In the genomic region with DNA sequence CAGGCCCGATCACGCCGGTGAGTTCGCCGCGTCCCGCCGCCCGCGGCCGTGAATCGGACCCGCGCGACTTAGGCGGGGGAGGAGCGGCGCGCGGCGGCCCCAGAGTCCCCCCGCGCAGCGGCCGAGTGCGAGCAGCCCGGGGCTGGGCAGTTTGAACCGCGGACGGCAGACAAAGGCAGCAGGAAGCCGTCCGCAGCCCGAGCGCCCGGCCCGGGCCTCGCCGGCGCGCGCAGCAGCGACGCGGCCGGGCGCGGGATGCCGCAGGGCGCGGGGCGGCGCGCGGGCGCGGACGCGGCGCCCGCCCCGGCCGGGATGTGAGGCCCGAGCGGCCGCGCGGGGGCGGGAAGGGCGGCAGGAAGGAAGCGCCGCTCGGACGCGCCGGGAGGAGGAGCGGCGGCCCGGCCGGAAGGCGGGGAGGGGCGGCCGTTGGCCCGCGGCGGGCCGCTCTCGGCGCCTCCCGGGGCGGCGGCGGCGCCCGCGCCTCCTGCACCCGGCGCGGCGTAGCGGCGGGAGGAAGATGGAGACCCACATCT, we compare ENCODE assay signal across 8 mouse cellular contexts. TPM values are rescaled to one million over a fixed set of nuclear protein-coding genes. Genes with fewer than 3 reads are reported as not detected.
DNase-seq lines count a peak whose midpoint lies in the region; ATAC-seq and TF ChIP-seq lines count a peak whose summit lies in the region.

A gene (plus strand): TSS at position 326 of the 533 bp plus-strand sequence.

- in situ Hi-C loops in ES-E14 (cut with MboI; ENCODE audit: low sequenced_read_pairs in 2 of 2, unreplicated experiment in 2 of 2): loop anchor here (25.0 kb wide), 2 partner anchors 433 to 708 kb away; a partner anchor contains a TSS

- WGBS in heart, postnatal 0 days: under 1% methylated on average over 88 of the region's 101 CpGs
- under 1% methylated on average over 80 of the region's 101 CpGs for WGBS in lung, embryonic 16.5 days
- under 1% methylated on average over 91 of the region's 101 CpGs for WGBS in stomach, embryonic 16.5 days

- ATAC-seq in erythroblast, adult 5-6 weeks (replicated peaks; ENCODE audit: low FRiP score, poor library complexity, severe bottlenecking): peak; percentile 70
- ATAC-seq in heart, postnatal 0 days (ENCODE audit: insufficient read depth, low read depth): peak; percentile 82
- peak; percentile 87 for ATAC-seq in lung, embryonic 16.5 days (ENCODE audit: low read depth)
- ATAC-seq in stomach, embryonic 16.5 days (ENCODE audit: insufficient read depth, low FRiP score): peak; percentile 87

- H3K4me1 ChIP-seq in ES-E14 (ENCODE audit: control insufficient read depth in 2 of 2, insufficient read depth in 2 of 2, low read length in 2 of 2, poor library complexity in 1 of 2): peaks cover 2 to 5% of the 10 kb centered on the region in 2 experiments; a peak in 2 of 4 replicates
- peaks cover 23% of the 10 kb centered on the region for H3K4me1 ChIP-seq in heart, postnatal 0 days (ENCODE audit: control insufficient read depth, insufficient read depth)
- H3K4me1 ChIP-seq in lung, embryonic 16.5 days (replicated peaks; ENCODE audit: control insufficient read depth, insufficient read depth, low read length): peaks cover 38% of the 10 kb centered on the region
- H3K4me1 ChIP-seq in stomach, embryonic 16.5 days (ENCODE audit: control insufficient read depth, insufficient read depth, low read length): peaks cover 34% of the 10 kb centered on the region

- H3K9ac ChIP-seq in ES-E14 (ENCODE audit: insufficient read depth, low read depth, low read length, poor library complexity, severe bottlenecking): peak within 1 kb of the TSS; percentile 97
- peak within 1 kb of the TSS; percentile 94 for H3K9ac ChIP-seq in heart, postnatal 0 days (replicated peaks; ENCODE audit: low read depth, low read length)
- peak within 1 kb of the TSS; percentile 90 for H3K9ac ChIP-seq in lung, embryonic 16.5 days (ENCODE audit: low read length)
- H3K9ac ChIP-seq in stomach, embryonic 16.5 days (ENCODE audit: low read length): peak within 1 kb of the TSS; percentile 97

- H3K27me3 ChIP-seq in heart, postnatal 0 days (ENCODE audit: control insufficient read depth, insufficient read depth, low read length): no peaks in the 10 kb centered on the region
- no peaks in the 10 kb centered on the region for H3K27me3 ChIP-seq in lung, embryonic 16.5 days (ENCODE audit: control insufficient read depth, insufficient read depth, low read depth, low read length)
- no peaks in the 10 kb centered on the region for H3K27me3 ChIP-seq in stomach, embryonic 16.5 days (ENCODE audit: control insufficient read depth, insufficient read depth, low read length)

- TF ChIP-seq CTCF in heart, postnatal 0 days (IDR thresholded peaks at IDR 0.05; ENCODE audit: low read depth): no peak
- no peak for TF ChIP-seq CTCF in layer of hippocampus, adult 2 months (conservative IDR thresholded peaks at IDR 0.05)

- peak within 1 kb of the TSS; percentile 91 for H3K4me2 ChIP-seq in heart, postnatal 0 days (ENCODE audit: low read depth, low read length)
- H3K4me2 ChIP-seq in lung, embryonic 16.5 days (ENCODE audit: low read depth, low read length): peak within 1 kb of the TSS; percentile 98
- H3K4me2 ChIP-seq in stomach, embryonic 16.5 days (ENCODE audit: low read depth, low read length): peak within 1 kb of the TSS; percentile 97

- TF ChIP-seq EP300 in heart, postnatal 0 days (IDR thresholded peaks at IDR 0.05; ENCODE audit: low read depth): no peak

- H3K27ac ChIP-seq in ES-E14 (ENCODE audit: insufficient read depth, low read depth, low read length, poor library complexity, severe bottlenecking): peak within 1 kb of the TSS; percentile 74
- peak within 1 kb of the TSS; percentile 100 for H3K27ac ChIP-seq in heart, postnatal 0 days (ENCODE audit: low read depth)
- H3K27ac ChIP-seq in layer of hippocampus, adult 2 months: peak within 1 kb of the TSS; percentile 98
- peak within 1 kb of the TSS; percentile 98 for H3K27ac ChIP-seq in lung, embryonic 16.5 days (ENCODE audit: low read length)
- H3K27ac ChIP-seq in stomach, embryonic 16.5 days (ENCODE audit: low read length): peak within 1 kb of the TSS; percentile 98

- H3K4me3 ChIP-seq in ES-E14 (ENCODE audit: insufficient read depth in 1 of 2, low read depth in 1 of 2, low read length in 2 of 2, poor library complexity in 1 of 2, severe bottlenecking in 1 of 2): peak within 1 kb of the TSS; percentile 79 to 93
- H3K4me3 ChIP-seq in heart, postnatal 0 days (ENCODE audit: low read depth, low read length): peak within 1 kb of the TSS; percentile 96
- peak within 1 kb of the TSS; percentile 85 for H3K4me3 ChIP-seq in layer of hippocampus, adult 2 months
- peak within 1 kb of the TSS; percentile 82 for H3K4me3 ChIP-seq in lung, embryonic 16.5 days (ENCODE audit: low read length)
- H3K4me3 ChIP-seq in stomach, embryonic 16.5 days (replicated peaks; ENCODE audit: low read length): peak within 1 kb of the TSS; percentile 68

- peak; percentile 79 for DNase-seq in CD4-positive helper T cell, adult 2 months (ENCODE audit: low read depth, low spot score)
- no peak for DNase-seq in ES-E14 (ENCODE audit: low read depth, low spot score)
- peak; percentile 54 for DNase-seq in heart, postnatal 0 days (ENCODE audit: low spot score)
- DNase-seq in layer of hippocampus, adult 2 months (ENCODE audit: low spot score in 2 of 2): no peak
- no peak for DNase-seq in urinary bladder, postnatal 25 days (ENCODE audit: low spot score)

- H3K9me3 ChIP-seq in ES-E14 (ENCODE audit: control insufficient read depth, insufficient read depth, low read depth, low read length): no peaks in the 10 kb centered on the region
- H3K9me3 ChIP-seq in heart, postnatal 0 days (replicated peaks; ENCODE audit: control insufficient read depth, low read length): no peaks in the 10 kb centered on the region
- no peaks in the 10 kb centered on the region for H3K9me3 ChIP-seq in lung, embryonic 16.5 days (ENCODE audit: control insufficient read depth, low read length)
- no peaks in the 10 kb centered on the region for H3K9me3 ChIP-seq in stomach, embryonic 16.5 days (replicated peaks; ENCODE audit: control insufficient read depth, low read length)

- H3K36me3 ChIP-seq in ES-E14 (ENCODE audit: control insufficient read depth, insufficient read depth, low read length, poor library complexity, severe bottlenecking): peaks cover 11% of the 10 kb centered on the region
- peaks cover 9% of the 10 kb centered on the region; the same call in 1 of the 2 replicates for H3K36me3 ChIP-seq in heart, postnatal 0 days (replicated peaks; ENCODE audit: control insufficient read depth, insufficient read depth, low read length)
- no peaks in the 10 kb centered on the region; the same call in 1 of the 2 replicates for H3K36me3 ChIP-seq in lung, embryonic 16.5 days (ENCODE audit: control insufficient read depth, insufficient read depth, low read length)
- H3K36me3 ChIP-seq in stomach, embryonic 16.5 days (ENCODE audit: control insufficient read depth, insufficient read depth, low read length): no peaks in the 10 kb centered on the region

TF ChIP-seq in ES-E14, 5 proteins besides CTCF, POLR2A, EP300 and RAD21:
- TF ChIP-seq CHD2 (IDR thresholded peaks at IDR 0.05; ENCODE audit: low read depth, low read length) (no peak), HCFC1 (IDR thresholded peaks at IDR 0.05; ENCODE audit: borderline replicate concordance, insufficient read depth, low read length) (peak; percentile 64; the same call in 1 of the 2 replicates), ZNF384 (IDR thresholded peaks at IDR 0.05; ENCODE audit: low read depth, low read length) (no peak), ZC3H11A (IDR thresholded peaks at IDR 0.05; ENCODE audit: borderline replicate concordance, low read depth, low read length) (no peak), MAFK (IDR thresholded peaks at IDR 0.05; ENCODE audit: insufficient read depth, low read depth, low read length) (no peak)
TF ChIP-seq in ES-E14: peak in this region for 1.

RNA-seq across cellular contexts. Expression of the gene that starts here (rescaled TPM):
- total RNA-seq in ES-E14 (2012; rRNA removed): 44.1 and 47.9 TPM in 2 replicates
- total RNA-seq in erythroblast, adult 5-6 weeks (2015; ENCODE audit: low replicate concordance): 9.2 and 12.5 TPM in 2 replicates
- 10.5 and 12.0 TPM in 2 replicates for total RNA-seq in erythroblast, adult 5-6 weeks (2017; ENCODE audit: low replicate concordance)
- 40.1 and 43.3 TPM in 2 replicates for total RNA-seq in heart, postnatal 0 days (2014; rRNA removed; ENCODE audit: low replicate concordance)
- polyA plus RNA-seq in heart, postnatal 0 days (2015; fragmentation: Nextera tagmentation; extraction: Ambion mirVana): 2.2 TPM in 2 replicates
- 10 to 100 TPM; 32.3 to 34.3 TPM for total RNA-seq in layer of hippocampus, adult 2 months (2021)
- 4.0 and 4.5 TPM in 2 replicates for polyA plus RNA-seq in lung, embryonic 16.5 days (2015; fragmentation: Nextera tagmentation; extraction: Ambion mirVana)
- 3.9 and 4.3 TPM in 2 replicates for polyA plus RNA-seq in stomach, embryonic 16.5 days (2015; fragmentation: Nextera tagmentation; extraction: Ambion mirVana)

Comparison
In these comparisons a context has a peak if more than half of its experiments do, and no peak if none do; other contexts are left out.
1. DNase-seq: peak in CD4-positive helper T cell, adult 2 months (single experiment) and heart, postnatal 0 days (single experiment); none in ES-E14 (single experiment), layer of hippocampus, adult 2 months (0 of 2) and urinary bladder, postnatal 25 days (single experiment).
2. Peak in every context shown above with its lines, with median percentiles within 50 percentile points of each other: H3K27ac ChIP-seq, H3K4me3 ChIP-seq, H3K9ac ChIP-seq, ATAC-seq and H3K4me2 ChIP-seq.